Mouse (Mus musculus): ENCODE data around the gene Lgals7. TPM values are rescaled to one million over a fixed set of nuclear protein-coding genes. Genes with fewer than 3 reads are reported as not detected.

Lgals7 gene
- polyA plus RNA-seq, 1 experiment = 4.3 TPM

- TF ChIP-seq CTCF (IDR thresholded peaks at IDR 0.05; ENCODE audit: borderline replicate concordance, insufficient read depth, low read length) (no peak), POLR2A (IDR thresholded peaks at IDR 0.05; ENCODE audit: low read depth, low read length) (no peak)
- peak overlapping the region; percentile 23; the same call in 1 of the 2 replicates for H3K27ac ChIP-seq (ENCODE audit: insufficient read depth, low read length)
- peaks cover 5% of the 10 kb centered on the region; the same call in 1 of the 2 replicates for H3K4me1 ChIP-seq (ENCODE audit: control insufficient read depth, insufficient read depth, low read length)
- no peak overlapping the region for H3K4me3 ChIP-seq (ENCODE audit: insufficient read depth, low read length)
Observed at GRCm38 (mm10) chr7:28903778-28904177, 40.1 kb downstream of the Lgals7 start.

GRCm38 (mm10) chr7:28907195-28907594, 43.5 kb downstream of the Lgals7 start:
- no peak overlapping the region for H3K4me3 ChIP-seq (ENCODE audit: insufficient read depth, low read length)
- TF ChIP-seq POLR2A (IDR thresholded peaks at IDR 0.05; ENCODE audit: low read depth, low read length) (no peak), CTCF (IDR thresholded peaks at IDR 0.05; ENCODE audit: borderline replicate concordance, insufficient read depth, low read length) (no peak)
- H3K27ac ChIP-seq (ENCODE audit: insufficient read depth, low read length) = no peak overlapping the region
- H3K4me1 ChIP-seq (ENCODE audit: control insufficient read depth, insufficient read depth, low read length) = peaks cover 3% of the 10 kb centered on the region; the same call in 1 of the 2 replicates

GRCm38 (mm10) chr7:28911632-28912031, 48.0 kb downstream of the Lgals7 start:
- H3K4me3 ChIP-seq (ENCODE audit: insufficient read depth, low read length) = no peak overlapping the region
- no peak for TF ChIP-seq POLR2A (IDR thresholded peaks at IDR 0.05; ENCODE audit: low read depth, low read length)
- TF ChIP-seq CTCF (IDR thresholded peaks at IDR 0.05; ENCODE audit: borderline replicate concordance, insufficient read depth, low read length) = no peak
- no peak overlapping the region for H3K27ac ChIP-seq (ENCODE audit: insufficient read depth, low read length)
- 0 out of 2 replicates have a peak, but pooled peaks cover 3% of the 10 kb centered on the region for H3K4me1 ChIP-seq (ENCODE audit: control insufficient read depth, insufficient read depth, low read length)

GRCm38 (mm10) chr7:28913171-28913570, 49.5 kb downstream of the Lgals7 start:
- no peak for TF ChIP-seq CTCF (IDR thresholded peaks at IDR 0.05; ENCODE audit: borderline replicate concordance, insufficient read depth, low read length)
- TF ChIP-seq POLR2A (IDR thresholded peaks at IDR 0.05; ENCODE audit: low read depth, low read length) = no peak
- Histone ChIP-seq H3K27ac (ENCODE audit: insufficient read depth, low read length) (no peak overlapping the region), H3K4me3 (ENCODE audit: insufficient read depth, low read length) (no peak overlapping the region), H3K4me1 (ENCODE audit: control insufficient read depth, insufficient read depth, low read length) (peaks cover 6% of the 10 kb centered on the region; the same call in 1 of the 2 replicates)

Other genes starting within 250 kb of the Lgals7 start
- 1.8 TPM in 1 of 2 replicates, not detected in the other for gene Acp7, start 232.5 kb upstream of the Lgals7 start, polyA plus RNA-seq (2011; ENCODE audit: insufficient read length, low read depth, missing spikeins)
- 3.8 and 5.1 TPM in 2 replicates for gene Fbxo27, start 171.0 kb upstream of the Lgals7 start, polyA plus RNA-seq (2011; ENCODE audit: insufficient read length, low read depth, missing spikeins)
- 16.3 and 18.4 TPM in 2 replicates for gene Fbxo17, start 147.0 kb upstream of the Lgals7 start, polyA plus RNA-seq (2011; ENCODE audit: insufficient read length, low read depth, missing spikeins)
- gene Mrps12, start 122.0 kb upstream of the Lgals7 start, polyA plus RNA-seq (2011; ENCODE audit: insufficient read length, low read depth, missing spikeins) = 30.9 and 50.8 TPM in 2 replicates
- gene Sars2, start 121.9 kb upstream of the Lgals7 start, polyA plus RNA-seq (2011; ENCODE audit: insufficient read length, low read depth, missing spikeins) = 5.2 and 7.1 TPM in 2 replicates
- gene Ccer2, start 107.7 kb upstream of the Lgals7 start, polyA plus RNA-seq (2011; ENCODE audit: insufficient read length, low read depth, missing spikeins) = not detected in 2 replicates
- 60.1 and 64.1 TPM in 2 replicates for gene Sirt2, start 97.1 kb upstream of the Lgals7 start, polyA plus RNA-seq (2011; ENCODE audit: insufficient read length, low read depth, missing spikeins)
- 13.8 and 15.0 TPM in 2 replicates for gene Nfkbib, start 96.3 kb upstream of the Lgals7 start, polyA plus RNA-seq (2011; ENCODE audit: insufficient read length, low read depth, missing spikeins)
- 0.77 TPM in 1 of 2 replicates, not detected in the other for gene Rinl, start 74.9 kb upstream of the Lgals7 start, polyA plus RNA-seq (2011; ENCODE audit: insufficient read length, low read depth, missing spikeins)
- 442 and 496 TPM in 2 replicates for gene Hnrnpl, start 55.3 kb upstream of the Lgals7 start, polyA plus RNA-seq (2011; ENCODE audit: insufficient read length, low read depth, missing spikeins)
- gene Ech1, start 38.6 kb upstream of the Lgals7 start, polyA plus RNA-seq (2011; ENCODE audit: insufficient read length, low read depth, missing spikeins) = 80.4 and 81.2 TPM in 2 replicates
- gene Lgals4, start 30.0 kb upstream of the Lgals7 start, polyA plus RNA-seq (2011; ENCODE audit: insufficient read length, low read depth, missing spikeins) = 1.4 and 6.5 TPM in 2 replicates
- 0.23 TPM in 1 of 2 replicates, not detected in the other for gene Capn12, start 17.6 kb downstream of the Lgals7 start, polyA plus RNA-seq (2011; ENCODE audit: insufficient read length, low read depth, missing spikeins)
- 446 and 575 TPM in 2 replicates for gene Actn4, start 98.5 kb downstream of the Lgals7 start, polyA plus RNA-seq (2011; ENCODE audit: insufficient read length, low read depth, missing spikeins)
- 328 and 347 TPM in 2 replicates for gene Eif3k, start 118.0 kb downstream of the Lgals7 start, polyA plus RNA-seq (2011; ENCODE audit: insufficient read length, low read depth, missing spikeins)
- gene Map4k1, start 118.2 kb downstream of the Lgals7 start, polyA plus RNA-seq (2011; ENCODE audit: insufficient read length, low read depth, missing spikeins) = 2.0 and 2.2 TPM in 2 replicates

Measured in embryonic fibroblast, embryonic 13.5 days (primary cell).